Mouse (Mus musculus): ENCODE data around the gene Grin2a. TPM values are rescaled to one million over a fixed set of nuclear protein-coding genes. Genes with fewer than 3 reads are reported as not detected.

Grin2a gene
- polyA plus RNA-seq, 1 experiment, result 39.1 TPM

GRCm38 (mm10) chr16:9944836-9945235 is 50.5 kb downstream of the Grin2a start:
- no peak overlapping the region for H3K27ac ChIP-seq (ENCODE audit: insufficient read depth, low read length)
- TF ChIP-seq POLR2A (IDR thresholded peaks at IDR 0.05; ENCODE audit: extremely low read depth, insufficient read depth, low read length), result no peak

GRCm38 (mm10) chr16:9941306-9941930 is 53.9 kb downstream of the Grin2a start:
- Histone ChIP-seq H3K4me3 (ENCODE audit: insufficient read depth, low read length) (no peak overlapping the region), H3K4me1 (ENCODE audit: control insufficient read depth, insufficient read depth, low read length) (peaks cover 12% of the 10 kb centered on the region), H3K27ac (ENCODE audit: insufficient read depth, low read length) (no peak overlapping the region)
- TF ChIP-seq POLR2A (IDR thresholded peaks at IDR 0.05; ENCODE audit: extremely low read depth, insufficient read depth, low read length) (no peak), CTCF (IDR thresholded peaks at IDR 0.05; ENCODE audit: extremely low read depth, insufficient read depth, low read length) (no peak)

More at GRCm38 (mm10) chr16:9944836-9945235, 50.5 kb downstream of the Grin2a start:
- Histone ChIP-seq H3K4me1 (ENCODE audit: control insufficient read depth, insufficient read depth, low read length) (peaks cover 14% of the 10 kb centered on the region), H3K4me3 (ENCODE audit: insufficient read depth, low read length) (no peak overlapping the region)

- peaks cover 10% of the 10 kb centered on the region for H3K4me1 ChIP-seq (ENCODE audit: control insufficient read depth, insufficient read depth, low read length)
- H3K4me3 ChIP-seq (ENCODE audit: insufficient read depth, low read length), result no peak overlapping the region
- no peak overlapping the region for H3K27ac ChIP-seq (ENCODE audit: insufficient read depth, low read length)
- no peak for TF ChIP-seq CTCF (IDR thresholded peaks at IDR 0.05; ENCODE audit: extremely low read depth, insufficient read depth, low read length)
- TF ChIP-seq POLR2A (IDR thresholded peaks at IDR 0.05; ENCODE audit: extremely low read depth, insufficient read depth, low read length), result no peak
Measured at GRCm38 (mm10) chr16:9940716-9941115, 54.6 kb downstream of the Grin2a start.

GRCm38 (mm10) chr16:9910672-9911071 is 84.7 kb downstream of the Grin2a start:
- peaks cover 14% of the 10 kb centered on the region for H3K4me1 ChIP-seq (ENCODE audit: control insufficient read depth, insufficient read depth, low read length)
- H3K4me3 ChIP-seq (ENCODE audit: insufficient read depth, low read length), result no peak overlapping the region
- no peak for TF ChIP-seq CTCF (IDR thresholded peaks at IDR 0.05; ENCODE audit: extremely low read depth, insufficient read depth, low read length)
- no peak for TF ChIP-seq POLR2A (IDR thresholded peaks at IDR 0.05; ENCODE audit: extremely low read depth, insufficient read depth, low read length)
- peak overlapping the region; percentile 92; the same call in 1 of the 2 replicates for H3K27ac ChIP-seq (ENCODE audit: insufficient read depth, low read length)

GRCm38 (mm10) chr16:9909225-9909624 is 86.1 kb downstream of the Grin2a start:
- no peak overlapping the region for H3K27ac ChIP-seq (ENCODE audit: insufficient read depth, low read length)
- H3K4me1 ChIP-seq (ENCODE audit: control insufficient read depth, insufficient read depth, low read length), result peaks cover 19% of the 10 kb centered on the region
- no peak overlapping the region for H3K4me3 ChIP-seq (ENCODE audit: insufficient read depth, low read length)
- no peak for TF ChIP-seq CTCF (IDR thresholded peaks at IDR 0.05; ENCODE audit: extremely low read depth, insufficient read depth, low read length)
- no peak for TF ChIP-seq POLR2A (IDR thresholded peaks at IDR 0.05; ENCODE audit: extremely low read depth, insufficient read depth, low read length)

GRCm38 (mm10) chr16:9904443-9904842 is 90.9 kb downstream of the Grin2a start:
- peaks cover 16% of the 10 kb centered on the region for H3K4me1 ChIP-seq (ENCODE audit: control insufficient read depth, insufficient read depth, low read length)
- TF ChIP-seq CTCF (IDR thresholded peaks at IDR 0.05; ENCODE audit: extremely low read depth, insufficient read depth, low read length) (no peak), POLR2A (IDR thresholded peaks at IDR 0.05; ENCODE audit: extremely low read depth, insufficient read depth, low read length) (no peak)
- no peak overlapping the region for H3K4me3 ChIP-seq (ENCODE audit: insufficient read depth, low read length)
- no peak overlapping the region for H3K27ac ChIP-seq (ENCODE audit: insufficient read depth, low read length)

- H3K27ac ChIP-seq (ENCODE audit: insufficient read depth, low read length), result 0 out of 2 replicates have a peak overlapping the region, but pooled peaks have one; percentile 6
- TF ChIP-seq CTCF (IDR thresholded peaks at IDR 0.05; ENCODE audit: extremely low read depth, insufficient read depth, low read length), result no peak
- TF ChIP-seq POLR2A (IDR thresholded peaks at IDR 0.05; ENCODE audit: extremely low read depth, insufficient read depth, low read length), result no peak
Measured at GRCm38 (mm10) chr16:9902680-9903463, 92.5 kb downstream of the Grin2a start.

GRCm38 (mm10) chr16:9901433-9901832 is 93.9 kb downstream of the Grin2a start:
- Histone ChIP-seq H3K27ac (ENCODE audit: insufficient read depth, low read length) (no peak overlapping the region; the same call in 1 of the 2 replicates), H3K4me1 (ENCODE audit: control insufficient read depth, insufficient read depth, low read length) (peaks cover 9% of the 10 kb centered on the region), H3K4me3 (ENCODE audit: insufficient read depth, low read length) (no peak overlapping the region)
- TF ChIP-seq CTCF (IDR thresholded peaks at IDR 0.05; ENCODE audit: extremely low read depth, insufficient read depth, low read length), result no peak
- no peak for TF ChIP-seq POLR2A (IDR thresholded peaks at IDR 0.05; ENCODE audit: extremely low read depth, insufficient read depth, low read length)

More at GRCm38 (mm10) chr16:9902680-9903463, 92.5 kb downstream of the Grin2a start:
- H3K4me1 ChIP-seq (ENCODE audit: control insufficient read depth, insufficient read depth, low read length), result peaks cover 10% of the 10 kb centered on the region
- no peak overlapping the region for H3K4me3 ChIP-seq (ENCODE audit: insufficient read depth, low read length)

- peaks cover 9% of the 10 kb centered on the region for H3K4me1 ChIP-seq (ENCODE audit: control insufficient read depth, insufficient read depth, low read length)
- H3K27ac ChIP-seq (ENCODE audit: insufficient read depth, low read length), result no peak overlapping the region
- no peak overlapping the region for H3K4me3 ChIP-seq (ENCODE audit: insufficient read depth, low read length)
- no peak for TF ChIP-seq POLR2A (IDR thresholded peaks at IDR 0.05; ENCODE audit: extremely low read depth, insufficient read depth, low read length)
Measured at GRCm38 (mm10) chr16:9900996-9901395, 94.4 kb downstream of the Grin2a start.

- Histone ChIP-seq H3K4me1 (ENCODE audit: control insufficient read depth, insufficient read depth, low read length) (peaks cover 8% of the 10 kb centered on the region), H3K4me3 (ENCODE audit: insufficient read depth, low read length) (no peak overlapping the region), H3K27ac (ENCODE audit: insufficient read depth, low read length) (no peak overlapping the region)
- TF ChIP-seq POLR2A (IDR thresholded peaks at IDR 0.05; ENCODE audit: extremely low read depth, insufficient read depth, low read length), result no peak
- TF ChIP-seq CTCF (IDR thresholded peaks at IDR 0.05; ENCODE audit: extremely low read depth, insufficient read depth, low read length), result no peak
Measured at GRCm38 (mm10) chr16:9900196-9900595, 95.2 kb downstream of the Grin2a start.
